Mouse (Mus musculus) limb, embryonic 15.5 days (tissue): ENCODE data around the gene Rasgrp4. TPM values are rescaled to one million over a fixed set of nuclear protein-coding genes. Genes with fewer than 3 reads are reported as not detected.
A peak's percentile ranks its signal among the peaks of the same experiment; 100 is the strongest.
"Not testable (repeated sequence)": the region's sequence is repeated elsewhere in the genome, so short reads cannot be mapped to it uniquely, and the experiment has no call there.

Source experiments
- ATAC-seq: fragments of 200-750 bp; cut with Nextera tagmentation; 2 replicates; pipeline ENCODE4 v1.8.0; 2017; ENCODE audit warnings: low read depth, moderate TSS enrichment; ENCODE audit not compliant: insufficient number of reproducible peaks, low FRiP score, low TSS enrichment
- H3K27ac ChIP-seq: fragments of 300-500 bp; sonication (generic); 2 replicates; pipeline ENCODE4 v1.5.1; 2015; ENCODE audit warnings: moderate library complexity, mild to moderate bottlenecking, inconsistent platforms
- H3K27me3 ChIP-seq: fragments of 300-500 bp; sonication (generic); 2 replicates; pipeline ENCODE4 v1.6.1; 2015; ENCODE audit warnings: inconsistent platforms
- H3K36me3 ChIP-seq: fragments of 300-500 bp; sonication (generic); 2 replicates; pipeline ENCODE4 v1.6.1; 2015; ENCODE audit warnings: inconsistent platforms
- H3K4me1 ChIP-seq: fragments of 300-500 bp; sonication (generic); 2 replicates; pipeline ENCODE4 v1.6.1; 2015; ENCODE audit warnings: inconsistent platforms
- H3K4me2 ChIP-seq: fragments of 300-500 bp; sonication (generic); 2 replicates; pipeline ENCODE4 v1.6.1; 2015; ENCODE audit warnings: mild to moderate bottlenecking, inconsistent platforms
- H3K4me3 ChIP-seq: fragments of 300-500 bp; sonication (generic); 2 replicates; pipeline ENCODE4 v1.5.1; 2015; ENCODE audit warnings: mild to moderate bottlenecking, inconsistent platforms
- H3K9ac ChIP-seq: fragments of 300-500 bp; sonication (generic); 2 replicates; pipeline ENCODE4 v1.6.1; 2015; ENCODE audit warnings: inconsistent platforms
- H3K9me3 ChIP-seq: fragments of 300-500 bp; sonication (generic); 2 replicates; pipeline ENCODE4 v1.6.1; 2016; ENCODE audit warnings: inconsistent platforms
- WGBS: fragments of 180-500 bp; shearing (Covaris S2); methylation state at CpG from one replicate; pipeline ENCODE4 v1.1.7; 2015; 5-methylcytosine and 5-hydroxymethylcytosine counted together
- polyA plus RNA-seq: library from polyadenylated mRNA; unstranded; fragments of >200 nt; fragmentation: Nextera tagmentation; extraction: Ambion mirVana; gene quantifications from 2 replicates; pipeline ENCODE4 v1.2.1, GENCODE M21; 2015

Gene Rasgrp4
- polyA plus RNA-seq, 1 experiment from 2014 or later = 0.84 TPM

DNA sequence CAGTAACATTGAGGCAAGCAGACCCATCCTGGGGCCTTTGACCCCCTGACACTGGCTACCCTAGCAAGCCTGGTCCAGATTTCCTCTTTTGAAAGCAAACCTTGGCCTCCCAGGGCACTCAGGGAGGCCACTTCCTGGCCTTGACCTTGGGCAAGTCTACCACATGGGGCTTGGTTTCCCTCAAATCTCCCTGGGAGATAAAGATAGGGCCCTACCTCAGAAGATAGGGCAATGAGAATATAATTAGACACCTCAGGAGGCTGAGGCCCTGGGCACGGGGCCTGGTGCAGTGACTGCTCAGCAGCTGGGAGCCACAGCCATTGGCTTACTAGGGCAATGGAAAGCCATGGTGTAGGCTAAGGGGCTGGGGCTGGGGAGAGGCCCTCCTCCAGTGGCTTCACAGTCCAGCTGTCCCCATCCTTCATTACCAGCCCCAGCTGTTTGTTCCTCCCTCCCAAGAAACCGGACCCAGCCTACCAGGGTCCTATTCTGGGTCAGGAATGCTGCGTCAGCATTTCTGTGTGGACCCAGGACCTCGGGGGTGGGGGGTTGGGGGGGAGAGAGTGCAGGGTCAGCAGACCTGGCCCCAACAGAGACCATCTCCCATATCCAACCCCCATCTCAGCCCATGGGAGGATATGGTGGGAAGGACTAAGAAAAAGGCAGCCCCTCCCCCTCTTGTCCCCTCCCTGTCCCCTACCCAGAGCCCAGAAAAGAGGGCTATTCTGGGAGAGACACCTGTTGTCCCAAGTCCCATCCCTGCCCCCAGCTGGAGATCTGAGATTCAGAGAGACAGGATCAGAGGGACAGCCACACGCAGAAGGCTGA is 10.9 kb upstream of the Rasgrp4 start:
- Histone ChIP-seq H3K4me2 (no peak overlapping the region), H3K27me3 (no peaks in the 10 kb centered on the region), H3K27ac (no peak overlapping the region), H3K4me3 (peak overlapping the region; percentile 44), H3K9me3 (no peaks in the 10 kb centered on the region), H3K36me3 (no peaks in the 10 kb centered on the region), H3K4me1 (peaks cover 13% of the 10 kb centered on the region), H3K9ac (no peak overlapping the region)
- WGBS = 40% methylated on average over 5 of the region's 5 CpGs
- ATAC-seq = peak; percentile 83

DNA sequence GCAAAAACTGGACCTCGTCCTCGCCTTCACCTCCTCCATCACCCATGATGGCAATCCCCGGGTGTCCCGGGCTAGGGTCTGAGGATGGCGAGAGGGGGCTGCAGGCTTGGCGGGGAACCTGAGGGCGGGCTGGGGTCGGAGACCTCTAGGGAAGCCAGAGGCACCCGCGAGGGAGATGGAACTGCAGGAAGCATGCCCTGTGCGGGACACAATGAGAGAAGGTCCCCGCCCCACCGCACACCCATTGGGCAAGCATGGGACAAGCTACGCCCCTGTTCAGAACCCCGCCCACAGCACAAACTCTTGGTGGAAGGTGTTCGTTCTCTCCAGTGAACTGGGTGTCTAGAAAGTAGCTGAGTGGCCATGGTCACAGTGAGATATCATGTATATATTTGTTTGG is 9.7 kb upstream of the Rasgrp4 start, which contains the start of gene Ryr1:
Gene Ryr1 (minus strand): TSS at position 210 of the 400 bp plus-strand sequence.
- H3K4me1 ChIP-seq = peaks cover 13% of the 10 kb centered on the region
- H3K36me3 ChIP-seq = no peaks in the 10 kb centered on the region
- H3K4me2 ChIP-seq = peak within 1 kb of the TSS; percentile 82
- H3K27me3 ChIP-seq = no peaks in the 10 kb centered on the region
- H3K9me3 ChIP-seq = no peaks in the 10 kb centered on the region
- peak within 1 kb of the TSS; percentile 24; the same call in 1 of the 2 replicates for H3K9ac ChIP-seq
- H3K4me3 ChIP-seq = peak within 1 kb of the TSS; percentile 44
- H3K27ac ChIP-seq = no peak within 1 kb of the TSS
- peak; percentile 76 for ATAC-seq
- under 1% methylated on average over 16 of the region's 16 CpGs for WGBS

GRCm38 (mm10) chr7:29126173-29126915 is 8.3 kb upstream of the Rasgrp4 start:
- no peak for ATAC-seq
- H3K4me2 ChIP-seq = no peak overlapping the region
- H3K4me3 ChIP-seq = no peak overlapping the region
- peaks cover 13% of the 10 kb centered on the region for H3K4me1 ChIP-seq
- 19% methylated on average over 7 of the region's 7 CpGs for WGBS
- H3K9me3 ChIP-seq = no peaks in the 10 kb centered on the region
- H3K27ac ChIP-seq = no peak overlapping the region
- no peak overlapping the region for H3K9ac ChIP-seq
- no peaks in the 10 kb centered on the region for H3K27me3 ChIP-seq
- no peaks in the 10 kb centered on the region for H3K36me3 ChIP-seq

DNA sequence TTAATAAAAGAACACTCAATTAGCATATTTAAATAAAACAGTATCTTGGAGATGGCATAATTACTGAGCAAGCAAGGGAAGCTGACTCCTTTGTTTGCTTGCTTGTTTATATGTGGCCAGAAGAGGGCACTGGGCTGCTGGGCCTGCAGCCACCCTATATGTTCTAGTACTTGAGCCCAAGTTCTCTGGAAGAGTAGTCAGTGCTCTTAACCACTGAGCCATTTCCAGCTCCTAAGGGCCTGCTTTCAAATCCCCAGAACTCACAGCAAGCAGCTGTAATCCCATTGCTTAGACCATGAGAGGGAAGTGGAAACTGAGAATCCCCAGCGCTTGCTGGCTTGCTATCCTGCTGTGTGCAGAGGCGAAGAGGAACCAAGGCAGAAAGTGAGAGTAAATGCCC is 5.9 kb upstream of the Rasgrp4 start:
- no peak overlapping the region for H3K9ac ChIP-seq
- no peak overlapping the region for H3K27ac ChIP-seq
- ATAC-seq = no peak
- H3K36me3 ChIP-seq = no peaks in the 10 kb centered on the region
- H3K4me2 ChIP-seq = no peak overlapping the region
- peaks cover 13% of the 10 kb centered on the region for H3K4me1 ChIP-seq
- no peaks in the 10 kb centered on the region for H3K27me3 ChIP-seq
- 61% methylated on average over 2 of the region's 2 CpGs for WGBS
- no peaks in the 10 kb centered on the region for H3K9me3 ChIP-seq
- H3K4me3 ChIP-seq = no peak overlapping the region

- Histone ChIP-seq H3K36me3 (no peaks in the 10 kb centered on the region), H3K4me1 (peaks cover 9% of the 10 kb centered on the region), H3K27me3 (peaks cover 12% of the 10 kb centered on the region; the same call in 1 of the 2 replicates), H3K9me3 (no peaks in the 10 kb centered on the region), H3K9ac (no peak overlapping the region), H3K27ac (no peak overlapping the region), H3K4me2 (peak overlapping the region; percentile 43), H3K4me3 (peak overlapping the region; percentile 24)
- 3% methylated on average over 4 of the region's 4 CpGs for WGBS
- no peak for ATAC-seq
These were observed 421 bp upstream of the Rasgrp4 start for GRCm38 (mm10) chr7:29134230-29134629.

- no peak for ATAC-seq
- Histone ChIP-seq H3K9ac (no peak overlapping the region), H3K36me3 (no peaks in the 10 kb centered on the region), H3K9me3 (no peaks in the 10 kb centered on the region), H3K4me1 (peaks cover 9% of the 10 kb centered on the region), H3K4me3 (no peak overlapping the region), H3K27ac (no peak overlapping the region), H3K27me3 (peaks cover 12% of the 10 kb centered on the region; the same call in 1 of the 2 replicates), H3K4me2 (no peak overlapping the region)
- WGBS = 48% methylated on average over 16 of the region's 16 CpGs
These were observed 2.8 kb downstream of the Rasgrp4 start for GRCm38 (mm10) chr7:29137429-29137828.

DNA sequence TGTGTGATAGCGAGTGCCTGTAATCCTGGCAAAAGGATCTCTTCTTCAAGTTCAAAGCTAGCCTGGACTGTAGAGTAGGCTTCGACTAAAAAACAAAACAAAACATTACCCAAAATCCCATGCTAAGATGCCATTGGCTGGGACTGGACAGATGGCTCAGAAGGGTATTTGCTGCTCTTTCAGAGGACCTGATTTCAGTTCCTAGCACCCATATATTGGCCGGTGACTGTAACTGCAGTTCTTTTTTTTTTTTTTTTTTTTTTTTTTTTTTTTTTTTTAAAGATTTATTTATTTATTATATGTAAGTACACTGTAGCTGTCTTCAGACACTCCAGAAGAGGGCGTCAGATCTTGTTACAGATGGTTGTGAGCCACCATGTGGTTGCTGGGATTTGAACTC is 4.6 kb downstream of the Rasgrp4 start:
- not testable (repeated sequence) for H3K36me3 ChIP-seq, ATAC-seq, H3K4me3 ChIP-seq, H3K9ac ChIP-seq, H3K9me3 ChIP-seq, H3K4me2 ChIP-seq, H3K27ac ChIP-seq, H3K4me1 ChIP-seq
- WGBS = 89% methylated on average over 3 of the region's 4 CpGs
- peaks cover 12% of the 10 kb centered on the region; the same call in 1 of the 2 replicates for H3K27me3 ChIP-seq

DNA sequence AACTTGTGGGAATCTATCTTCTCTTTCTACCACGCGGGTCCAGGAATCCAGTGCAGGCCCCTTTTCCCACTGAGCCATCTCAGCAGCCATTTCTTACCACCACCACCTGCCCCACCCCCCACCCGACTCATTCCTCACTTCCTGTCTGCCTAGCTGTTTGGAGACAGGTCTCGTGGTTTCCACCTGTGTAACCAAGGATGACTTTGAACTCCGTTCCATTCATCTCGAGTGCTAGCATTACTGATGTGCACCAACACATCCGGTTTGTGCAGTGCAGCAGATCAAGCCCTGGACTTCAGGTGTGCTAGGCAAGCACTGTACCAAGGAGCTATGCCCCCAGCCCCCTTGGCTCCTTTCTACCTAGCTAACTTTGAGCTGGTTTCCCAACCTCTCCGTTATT is 6.8 kb downstream of the Rasgrp4 start:
- H3K4me1 ChIP-seq = no peaks in the 10 kb centered on the region
- H3K4me2 ChIP-seq = no peak overlapping the region
- no peaks in the 10 kb centered on the region for H3K9me3 ChIP-seq
- WGBS = 74% methylated on average over 8 of the region's 8 CpGs
- H3K36me3 ChIP-seq = no peaks in the 10 kb centered on the region
- no peak overlapping the region for H3K4me3 ChIP-seq
- H3K27me3 ChIP-seq = peaks cover 3% of the 10 kb centered on the region; the same call in 1 of the 2 replicates
- H3K9ac ChIP-seq = no peak overlapping the region
- H3K27ac ChIP-seq = no peak overlapping the region
- ATAC-seq = no peak

- no peak overlapping the region for H3K4me3 ChIP-seq
- no peak for ATAC-seq
- no peaks in the 10 kb centered on the region for H3K36me3 ChIP-seq
- no peak overlapping the region for H3K27ac ChIP-seq
- H3K9ac ChIP-seq = no peak overlapping the region
- no peak overlapping the region for H3K4me2 ChIP-seq
- WGBS = 86% methylated on average over 4 of the region's 4 CpGs
- no peaks in the 10 kb centered on the region for H3K9me3 ChIP-seq
- no peaks in the 10 kb centered on the region for H3K4me1 ChIP-seq
- no peaks in the 10 kb centered on the region for H3K27me3 ChIP-seq
These were observed 9.4 kb downstream of the Rasgrp4 start for GRCm38 (mm10) chr7:29144006-29144405.

- Histone ChIP-seq H3K36me3 (no peaks in the 10 kb centered on the region), H3K27ac (no peak overlapping the region), H3K4me2 (no peak overlapping the region), H3K9ac (no peak overlapping the region), H3K4me3 (no peak overlapping the region), H3K4me1 (no peaks in the 10 kb centered on the region), H3K9me3 (no peaks in the 10 kb centered on the region), H3K27me3 (no peaks in the 10 kb centered on the region)
- ATAC-seq = no peak
- 75% methylated on average over 7 of the region's 7 CpGs for WGBS
These were observed 12.1 kb downstream of the Rasgrp4 start for GRCm38 (mm10) chr7:29146625-29147367.

- Histone ChIP-seq H3K9me3 (no peaks in the 10 kb centered on the region), H3K27me3 (no peaks in the 10 kb centered on the region), H3K4me3 (no peak overlapping the region), H3K4me1 (no peaks in the 10 kb centered on the region), H3K9ac (no peak overlapping the region), H3K4me2 (no peak overlapping the region), H3K27ac (no peak overlapping the region), H3K36me3 (no peaks in the 10 kb centered on the region)
- no peak for ATAC-seq
- WGBS = 89% methylated on average over 15 of the region's 15 CpGs
These were observed 14.1 kb downstream of the Rasgrp4 start for GRCm38 (mm10) chr7:29148771-29149170.
